Mouse (Mus musculus) thymus, postnatal 25 days (tissue): Measurements from ENCODE around the gene Trim47.

Experiments
- DNase-seq: peaks from one replicate; pipeline ENCODE4 v3.0.0; 2022

Gene Trim47

DNA sequence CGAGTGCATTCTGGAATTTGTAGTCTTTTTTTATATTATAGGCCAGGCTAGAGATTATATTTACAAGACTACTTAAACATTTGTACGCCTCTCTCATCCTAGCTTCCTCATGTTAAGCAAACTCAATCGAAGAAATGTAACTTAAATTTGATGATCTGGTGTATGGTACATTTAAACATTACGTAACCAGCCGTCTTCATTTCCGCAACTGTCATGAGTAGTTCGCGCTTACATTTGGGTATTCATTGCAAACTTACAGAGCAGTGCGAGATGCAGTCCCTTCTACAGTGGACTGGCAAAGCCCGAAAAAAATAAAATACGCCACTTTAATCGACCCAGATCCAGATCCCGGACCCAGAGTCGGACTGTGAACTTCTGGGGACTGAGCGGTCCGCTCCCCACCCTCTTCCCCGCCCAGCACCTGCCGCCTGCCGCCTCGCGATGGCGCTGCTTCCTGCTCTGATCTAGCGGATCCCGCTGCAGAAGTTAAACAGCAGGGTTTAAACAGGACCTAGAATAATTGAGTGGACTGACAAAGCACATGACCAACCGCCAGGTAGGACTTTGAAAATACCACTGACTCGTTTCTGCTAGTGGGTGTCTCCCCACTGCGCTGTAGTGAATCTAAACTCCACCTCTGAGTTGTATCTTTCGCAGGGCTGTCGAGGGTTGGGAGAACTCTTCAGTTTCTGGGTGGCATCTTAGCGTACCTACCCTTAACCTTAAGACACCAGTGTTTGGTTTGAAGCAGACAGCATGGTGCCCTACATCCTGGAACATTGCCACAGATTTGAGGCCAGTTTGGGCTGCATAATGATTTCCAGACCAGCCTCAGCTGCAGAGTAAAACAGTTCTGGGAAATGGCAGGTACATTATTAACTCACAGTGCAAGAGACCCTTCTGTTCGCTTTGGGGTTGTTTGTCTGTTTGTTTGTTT lies 39.5 kb downstream of the Trim47 start:
- DNase-seq, result peak; percentile 90

DNA sequence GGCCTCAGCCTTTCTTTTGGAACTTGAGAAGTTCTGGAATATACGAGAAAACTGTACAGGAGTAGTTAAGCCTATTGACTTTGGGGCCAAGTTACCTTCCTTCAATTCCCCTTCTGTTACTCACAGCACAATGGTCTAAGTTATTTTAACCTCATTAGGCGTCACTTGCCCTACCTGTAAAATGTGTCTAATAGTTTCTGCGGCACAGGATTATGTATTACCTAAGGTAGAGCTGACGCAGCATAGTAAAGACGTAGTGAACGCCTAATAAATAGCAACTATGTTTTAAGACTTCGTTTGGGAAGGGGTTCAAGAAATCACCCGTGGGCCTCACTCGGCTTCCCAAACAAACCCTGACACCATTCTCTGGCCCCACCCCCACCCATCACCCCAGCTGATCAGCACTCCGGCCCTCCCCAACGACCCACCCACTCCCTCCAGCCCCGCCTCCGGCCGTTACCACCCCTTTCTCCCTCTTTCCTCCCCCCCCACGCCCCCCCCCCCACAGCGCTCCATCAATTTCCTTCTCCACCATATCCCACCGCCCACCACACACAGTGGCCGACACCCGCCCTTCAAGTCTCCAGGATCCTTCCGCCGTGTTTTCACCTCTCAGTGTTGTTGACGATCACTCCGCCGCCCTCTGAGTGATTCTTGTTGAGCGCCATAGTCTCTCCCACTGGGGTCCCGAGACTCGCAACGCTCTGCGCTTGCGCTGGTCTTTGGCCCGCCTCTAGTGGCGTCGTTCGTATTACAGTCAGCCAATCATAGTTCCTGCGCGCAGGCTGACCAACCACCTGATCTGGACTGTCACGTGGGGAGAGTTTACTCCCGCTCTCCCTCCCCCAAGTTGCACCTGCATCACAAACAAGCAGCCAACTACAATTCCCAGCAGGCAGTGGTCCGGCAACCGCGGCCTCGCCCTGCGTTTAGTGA lies 40.5 kb downstream of the Trim47 start, which contains the start of gene Wbp2:
TSS of gene Wbp2 (minus strand) at position 738 of the 936 bp plus-strand sequence.
- peak; percentile 97 for DNase-seq

DNA sequence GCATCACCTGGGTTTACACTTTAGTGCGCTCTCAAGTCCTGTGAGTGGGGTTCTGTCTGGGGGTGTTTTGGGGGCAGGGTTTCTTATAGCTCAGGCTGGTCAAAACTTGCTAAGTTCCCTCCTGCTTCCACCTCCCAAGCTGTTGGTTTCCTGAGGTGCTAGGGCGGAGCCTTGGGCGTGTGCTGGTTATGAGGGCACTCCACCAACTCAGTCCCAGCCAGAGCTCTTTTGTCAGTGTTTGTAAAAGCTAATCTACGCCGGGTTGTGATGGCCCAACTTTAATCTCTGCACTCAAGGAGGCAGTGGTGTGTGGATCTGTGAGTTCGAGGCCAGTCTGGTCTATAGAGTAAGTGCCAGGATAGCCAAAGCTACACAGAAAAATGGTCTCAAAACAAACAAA lies 42.8 kb downstream of the Trim47 start:
- no peak for DNase-seq

DNA sequence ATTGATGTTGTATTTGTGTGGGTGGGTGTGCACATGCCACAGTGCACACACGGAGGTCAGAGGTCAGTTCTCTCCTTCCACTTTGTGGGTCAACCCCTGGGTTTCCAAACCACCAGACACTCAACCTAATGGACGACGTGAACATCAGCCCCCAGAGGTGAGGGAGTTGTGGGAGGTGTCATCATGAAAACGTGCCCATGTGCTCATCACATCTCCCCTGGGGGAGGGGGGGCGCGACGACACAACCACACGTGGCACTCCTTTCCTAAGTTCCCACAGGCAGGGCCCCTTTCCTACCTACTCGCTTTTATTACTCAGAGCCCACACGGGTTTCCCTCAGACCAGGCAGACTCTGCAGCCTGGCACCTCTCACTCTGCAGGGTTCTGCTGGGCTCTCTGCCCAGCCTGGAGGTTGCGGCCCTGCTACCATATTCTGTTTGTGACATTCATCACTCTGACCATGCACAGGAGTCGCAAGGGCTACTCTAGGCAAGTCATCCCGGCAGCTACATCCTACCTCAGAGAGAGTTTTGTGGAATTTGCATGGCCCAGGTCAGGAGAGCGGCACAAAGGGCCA lies 43.8 kb downstream of the Trim47 start:
- DNase-seq, result no peak

DNA sequence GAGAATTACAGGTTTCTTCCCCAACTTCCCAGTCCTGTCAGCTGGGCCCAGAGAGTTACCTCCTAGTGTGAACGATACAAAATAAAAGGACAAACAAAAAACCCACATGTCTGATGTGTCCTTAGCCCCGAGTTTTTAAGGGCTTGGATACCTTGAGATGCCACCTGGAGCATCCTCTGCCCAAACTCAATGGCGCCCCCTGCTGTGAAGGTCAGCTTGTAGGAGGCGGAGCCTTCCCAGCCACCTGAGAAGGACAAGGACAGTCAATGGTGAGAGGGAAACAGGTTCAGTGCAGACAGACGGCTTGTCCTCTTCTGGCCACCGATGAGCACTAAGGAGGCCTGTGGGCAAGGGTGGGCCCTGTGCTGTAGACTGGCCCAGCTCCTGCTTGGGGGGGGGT lies 45.9 kb downstream of the Trim47 start:
- peak; percentile 80 for DNase-seq

DNA sequence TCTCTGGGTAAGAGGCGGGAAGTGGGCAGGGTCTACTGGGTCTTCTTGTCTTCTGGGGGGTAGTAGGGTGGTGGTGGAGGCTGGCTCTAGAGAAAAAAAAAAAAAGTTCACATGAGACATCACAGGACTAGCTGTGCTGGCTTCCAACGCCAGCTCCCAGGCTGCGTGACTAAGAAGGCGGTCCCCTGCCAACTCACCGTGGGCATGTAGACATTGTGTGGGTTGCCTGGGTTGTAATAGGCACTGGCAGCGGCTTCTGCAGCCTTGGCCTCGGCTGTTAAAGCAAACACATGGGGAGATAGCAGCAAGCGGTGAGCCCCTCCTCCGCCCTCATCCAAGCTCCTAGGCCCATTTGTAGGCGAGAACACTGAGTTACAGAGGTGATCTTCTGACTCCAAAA lies 47.5 kb downstream of the Trim47 start:
- DNase-seq, result no peak

DNA sequence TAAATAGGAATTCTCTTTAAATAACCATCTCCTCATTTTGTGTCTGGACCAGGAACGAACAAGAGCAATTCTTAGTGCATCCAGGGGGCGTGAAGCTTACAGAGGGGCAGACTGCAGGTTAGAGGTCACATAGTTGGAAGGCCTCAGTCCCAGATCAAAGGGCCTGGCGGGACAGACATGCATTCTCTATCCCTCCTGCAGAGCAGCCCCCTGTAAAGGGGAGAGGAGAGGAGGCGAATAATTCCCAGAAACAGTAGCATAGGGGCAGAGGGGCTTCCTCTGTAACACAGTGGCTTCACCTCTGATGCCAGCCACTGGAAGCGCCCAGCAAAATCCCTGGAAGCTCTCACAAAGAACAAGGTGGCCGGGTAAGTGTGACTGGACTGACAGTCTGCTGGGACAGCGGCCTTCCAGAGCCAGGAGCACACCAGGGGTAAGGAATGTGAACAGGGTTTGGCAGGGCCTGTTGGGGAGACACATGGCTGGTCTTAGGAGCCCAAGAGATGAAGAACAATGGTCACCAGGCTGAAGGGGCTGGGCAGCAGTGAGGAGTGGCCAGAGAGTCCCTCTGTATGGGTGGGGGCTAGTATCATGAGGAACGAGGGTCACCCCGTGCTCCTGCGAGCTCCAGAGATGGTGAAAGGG lies 48.2 kb downstream of the Trim47 start:
- no peak for DNase-seq

DNA sequence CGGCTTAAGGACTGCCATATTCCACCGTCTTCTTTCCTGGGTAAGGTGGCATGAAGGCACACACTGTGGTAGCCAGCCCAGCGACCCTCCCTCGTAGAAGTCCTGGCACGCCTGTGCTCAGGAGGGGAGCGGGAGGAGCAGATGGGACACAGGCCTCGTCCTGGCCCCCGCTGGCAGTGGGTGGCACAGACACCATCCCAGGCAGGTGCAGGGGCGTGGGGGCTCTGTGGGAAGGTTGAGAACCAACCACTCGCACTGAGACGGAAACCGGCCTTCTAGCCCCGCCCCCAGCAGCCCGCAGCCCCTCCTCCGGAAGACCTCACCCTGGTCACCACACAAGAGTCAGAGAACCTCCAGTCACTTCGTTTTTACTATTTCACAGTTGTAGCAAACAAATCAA lies 48.8 kb downstream of the Trim47 start:
- DNase-seq, result peak; percentile 95

DNA sequence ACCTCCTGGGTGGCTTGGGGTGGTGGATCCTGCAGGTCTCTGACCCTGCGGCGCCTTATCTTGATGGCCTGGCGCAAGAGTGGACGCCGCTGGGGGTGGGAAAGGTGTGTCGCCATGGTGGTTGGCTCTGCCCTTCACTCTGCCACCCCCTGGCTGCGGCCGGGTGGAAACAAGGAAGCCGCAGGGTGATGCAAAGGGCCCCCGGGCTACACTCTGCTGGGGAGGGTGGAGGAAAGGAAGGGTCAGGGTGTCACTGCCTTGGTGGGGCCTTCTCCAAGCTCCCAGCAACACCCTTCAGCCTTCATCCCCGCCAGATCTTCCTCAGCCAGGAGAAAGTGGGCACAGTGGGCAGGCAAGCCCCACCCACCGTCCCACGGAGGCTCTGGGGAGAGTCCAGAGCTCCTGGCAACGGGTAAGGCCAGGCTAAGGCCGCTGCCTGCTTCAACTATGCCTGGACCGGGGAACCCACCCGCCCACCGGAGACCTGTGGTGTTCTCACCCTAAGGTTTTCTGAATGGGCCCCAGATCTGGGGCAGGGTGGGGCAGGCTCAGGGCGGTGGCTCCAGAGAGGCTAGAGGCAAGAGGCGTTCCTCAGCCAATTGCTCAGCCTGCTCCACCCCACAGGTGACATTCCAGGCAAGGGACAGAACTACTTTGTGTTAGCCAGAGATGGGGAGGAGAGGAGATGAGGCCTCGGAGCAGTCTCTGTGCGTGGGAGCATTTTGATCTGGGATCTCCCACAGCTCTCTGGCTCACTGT lies 49.4 kb downstream of the Trim47 start, which contains the start of gene Unc13d:
TSS of gene Unc13d (minus strand) at position 516 of the 759 bp plus-strand sequence.
- DNase-seq, result peak; percentile 81

DNA sequence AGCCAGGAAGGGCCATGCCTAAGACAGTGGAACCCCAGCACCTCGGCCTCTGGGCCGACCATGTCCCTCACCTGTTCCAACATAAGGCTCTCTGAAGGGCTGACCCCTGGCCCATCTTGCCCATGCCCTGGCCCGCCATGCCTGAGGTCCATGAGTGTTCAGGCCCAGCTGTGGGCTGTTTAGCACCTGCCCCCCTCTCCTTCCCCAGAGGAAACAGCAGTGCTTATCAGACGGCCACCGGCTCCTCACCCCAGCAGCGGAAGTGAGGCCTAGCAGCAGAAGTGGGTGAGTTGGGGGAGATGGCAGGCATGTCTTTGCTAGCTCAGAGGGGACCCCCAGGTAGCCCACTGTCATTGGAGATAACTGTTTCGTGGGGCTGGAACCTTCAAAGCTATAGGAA lies 50.2 kb downstream of the Trim47 start:
- peak; percentile 80 for DNase-seq

DNA sequence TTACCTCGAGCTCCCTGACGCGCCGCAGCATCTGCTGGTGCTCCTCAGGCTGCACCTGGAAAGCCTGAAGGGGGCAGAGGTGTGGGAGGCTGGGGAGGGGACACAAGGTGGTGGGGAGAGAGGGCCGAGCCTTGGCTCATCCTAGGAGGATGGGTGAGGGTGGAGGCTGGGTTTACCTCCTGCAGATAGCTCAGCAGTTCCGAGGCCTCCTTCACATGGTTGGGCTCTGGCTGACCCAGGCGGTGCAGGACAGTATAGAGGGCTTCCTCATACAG lies 50.8 kb downstream of the Trim47 start:
- peak; percentile 33 for DNase-seq

DNA sequence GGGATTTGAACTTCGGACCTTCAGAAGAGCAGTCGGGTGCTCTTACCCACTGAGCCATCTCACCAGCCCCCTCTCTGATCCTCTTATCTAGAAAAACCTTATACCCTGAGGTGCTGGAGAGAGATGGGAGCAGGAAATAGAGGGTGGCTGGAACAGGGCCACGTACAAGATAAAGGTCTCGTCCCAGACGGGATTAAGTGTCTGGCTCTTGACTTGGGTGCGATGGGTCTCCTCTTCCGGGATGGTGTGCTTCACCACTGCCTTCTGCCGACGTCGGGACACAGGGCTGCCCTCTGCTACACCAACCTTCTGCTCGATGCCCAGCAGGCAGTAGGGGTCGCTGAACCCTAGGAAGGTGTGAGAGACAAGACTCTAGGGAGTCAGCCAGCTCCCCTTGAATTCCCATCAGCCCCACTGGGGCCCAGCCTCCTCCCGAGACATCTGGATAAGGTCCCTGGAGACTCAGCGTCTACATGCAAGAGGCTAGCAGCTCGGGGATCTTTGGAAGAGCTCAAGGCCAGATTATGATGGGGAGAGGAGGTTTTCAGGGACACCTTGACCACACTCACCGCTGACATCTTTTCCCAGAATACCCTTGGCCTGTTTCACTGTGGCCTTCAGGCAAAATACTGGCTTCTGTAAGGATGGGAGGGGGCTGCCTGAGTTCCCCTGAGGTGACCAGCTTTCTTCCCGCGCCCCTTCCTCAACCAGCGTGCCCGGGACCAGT lies 51.3 kb downstream of the Trim47 start:
- no peak for DNase-seq

DNA sequence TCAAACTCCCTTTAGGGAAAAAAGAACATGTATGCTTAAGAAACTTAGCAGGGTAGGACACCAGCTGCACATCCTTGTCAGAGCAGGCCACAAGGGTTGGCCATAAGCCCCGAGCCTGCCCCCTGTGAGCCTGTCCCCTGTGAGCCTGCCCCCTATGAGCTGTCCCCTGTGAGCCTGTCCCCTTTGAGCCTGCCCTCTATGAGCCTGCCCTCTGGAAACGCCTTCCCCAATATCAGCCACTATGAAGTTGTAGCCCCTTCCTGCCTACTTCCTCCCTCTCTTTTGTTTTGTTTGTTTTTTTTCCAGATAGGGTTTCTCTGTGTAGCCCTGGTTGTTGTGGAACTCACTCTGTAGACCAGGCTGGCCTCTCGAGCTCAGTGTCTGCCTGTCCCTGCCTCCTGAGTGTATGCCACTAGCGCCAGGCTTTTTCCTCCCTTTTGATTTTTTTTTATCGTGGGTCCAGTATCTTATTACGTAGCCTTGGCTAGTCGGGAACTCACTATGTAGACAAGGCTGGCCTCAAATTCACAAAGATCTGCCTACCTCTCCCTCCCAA lies 52.5 kb downstream of the Trim47 start:
- no peak for DNase-seq

DNA sequence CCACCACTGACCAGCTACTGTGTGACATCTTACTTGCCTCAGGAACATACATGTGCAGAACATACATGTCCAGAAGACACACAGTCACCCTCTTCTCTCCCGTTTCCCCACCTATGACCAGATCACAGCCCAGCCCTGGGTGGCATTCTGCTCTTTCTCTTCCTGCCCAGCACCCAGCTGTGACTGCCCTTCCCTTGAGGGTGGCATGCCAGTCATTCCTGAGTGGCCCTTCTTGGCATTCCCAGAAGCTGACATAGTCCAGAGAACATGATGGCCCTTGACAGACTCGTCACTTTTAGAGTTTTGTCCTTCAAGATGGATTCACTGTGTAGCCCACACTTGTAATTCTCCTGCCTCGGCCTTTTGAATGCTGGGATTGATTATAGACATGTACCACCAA lies 54.4 kb downstream of the Trim47 start:
- DNase-seq, result no peak

DNA sequence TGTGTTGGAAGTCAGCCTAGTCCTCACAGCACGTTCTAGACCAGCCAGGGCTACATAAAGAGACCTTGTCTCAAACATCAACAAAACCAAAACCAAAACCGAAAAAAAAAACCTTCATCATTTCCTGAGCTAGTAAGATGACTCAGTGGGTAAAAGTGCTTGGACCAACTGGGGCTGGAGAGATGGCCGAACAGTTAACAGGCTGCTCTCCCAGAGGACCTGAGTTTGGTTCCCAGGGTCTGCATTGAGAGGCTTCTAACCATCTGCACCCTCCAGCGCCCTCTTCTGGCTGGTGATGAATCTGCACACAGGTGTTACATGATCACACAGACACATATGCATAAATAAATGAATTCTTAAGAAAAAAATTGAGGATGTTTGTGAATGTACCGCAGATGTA lies 55.5 kb downstream of the Trim47 start:
- DNase-seq, result peak; percentile 50

DNA sequence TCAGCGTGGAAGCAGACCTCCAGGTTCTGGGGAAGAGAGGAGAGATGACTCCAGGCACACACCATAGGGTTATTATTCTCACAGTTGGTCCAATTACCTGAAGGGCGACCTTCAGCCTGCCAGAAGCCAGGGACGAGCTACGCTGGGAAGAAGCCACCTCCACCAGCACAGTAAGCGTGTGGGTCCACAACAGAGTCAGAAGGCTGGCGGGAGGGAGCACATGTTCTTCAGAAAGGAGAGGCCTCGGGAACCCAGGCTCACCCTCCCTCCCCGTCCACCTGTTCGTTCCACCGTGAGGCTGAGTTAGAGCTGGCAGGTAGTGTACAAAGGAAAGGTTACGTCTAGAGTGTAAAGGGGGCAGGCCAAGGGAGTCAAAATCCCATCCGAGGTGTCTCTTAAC lies 61.7 kb downstream of the Trim47 start:
- DNase-seq, result no peak

DNA sequence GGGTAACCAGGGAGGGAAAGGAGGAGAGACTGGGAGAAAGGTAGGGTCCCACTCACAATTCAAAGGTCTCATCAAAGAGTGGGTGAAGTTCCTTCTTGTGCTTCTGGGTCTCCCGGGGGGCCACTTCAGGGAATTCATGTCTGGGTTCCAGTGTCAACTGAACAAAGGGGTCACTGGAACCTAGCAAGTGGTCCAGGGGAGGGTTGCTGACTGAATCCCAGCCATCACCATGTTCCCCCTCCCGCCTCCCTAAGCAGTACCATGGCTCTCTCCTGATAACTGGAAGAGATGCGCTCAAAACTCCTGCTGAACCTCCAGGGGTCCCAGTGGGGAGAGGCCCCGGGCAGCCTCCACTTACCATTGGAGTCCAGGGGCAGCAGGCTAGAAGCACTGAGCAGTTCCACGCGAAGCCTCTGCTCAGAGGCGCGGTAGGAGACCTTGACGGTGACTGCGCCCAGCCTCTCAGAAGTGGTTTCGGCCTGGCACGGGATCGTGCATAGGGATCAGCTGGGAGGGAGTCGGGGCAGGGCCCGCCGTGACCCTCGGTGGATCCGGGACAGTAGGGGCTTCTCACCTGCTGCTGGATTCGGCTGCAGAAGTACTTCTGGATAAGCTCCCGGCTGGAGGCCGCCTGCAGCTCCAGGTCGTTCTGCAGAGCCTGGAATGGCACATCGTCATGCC lies 62.7 kb downstream of the Trim47 start:
- DNase-seq, result no peak

DNA sequence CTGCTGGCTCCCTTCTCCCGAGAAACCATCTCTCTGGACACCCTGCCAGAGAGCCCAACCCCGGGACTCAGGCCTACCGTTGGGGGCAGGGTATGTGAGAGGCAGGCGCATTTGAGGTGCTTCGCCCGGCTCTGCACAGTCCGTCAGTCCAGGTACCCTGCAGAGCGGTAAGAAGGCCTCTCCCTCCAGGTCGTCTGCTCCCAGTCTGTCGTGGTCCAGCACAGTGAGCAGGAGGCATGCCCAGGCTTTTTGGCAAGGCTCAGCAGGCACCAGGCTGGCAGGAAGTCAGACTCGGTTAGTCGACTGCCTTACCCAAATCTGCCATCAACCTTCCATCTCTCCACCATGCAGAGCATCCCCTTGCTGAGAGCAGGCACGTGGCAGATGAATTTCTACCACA lies 63.4 kb downstream of the Trim47 start:
- DNase-seq, result no peak

DNA sequence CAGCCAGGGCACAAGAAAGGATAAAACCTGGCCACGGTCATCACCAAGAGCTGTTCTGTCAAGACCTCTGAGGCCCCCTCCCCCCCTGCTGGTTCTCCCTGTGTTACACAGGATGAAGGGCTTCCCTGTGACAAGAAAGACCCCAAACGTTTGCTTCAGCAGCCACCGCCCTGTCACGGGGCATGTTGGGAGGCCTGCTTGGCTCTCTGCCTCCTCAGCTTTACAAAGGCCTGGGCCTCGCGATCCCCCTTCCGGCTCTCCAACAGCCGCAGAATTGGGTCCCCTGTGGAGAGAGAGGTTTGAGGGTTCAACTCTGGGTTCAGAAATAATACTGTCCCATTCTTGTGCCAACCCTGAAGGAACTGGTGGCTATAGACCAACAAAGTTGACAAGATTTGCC lies 64.5 kb downstream of the Trim47 start:
- no peak for DNase-seq

DNA sequence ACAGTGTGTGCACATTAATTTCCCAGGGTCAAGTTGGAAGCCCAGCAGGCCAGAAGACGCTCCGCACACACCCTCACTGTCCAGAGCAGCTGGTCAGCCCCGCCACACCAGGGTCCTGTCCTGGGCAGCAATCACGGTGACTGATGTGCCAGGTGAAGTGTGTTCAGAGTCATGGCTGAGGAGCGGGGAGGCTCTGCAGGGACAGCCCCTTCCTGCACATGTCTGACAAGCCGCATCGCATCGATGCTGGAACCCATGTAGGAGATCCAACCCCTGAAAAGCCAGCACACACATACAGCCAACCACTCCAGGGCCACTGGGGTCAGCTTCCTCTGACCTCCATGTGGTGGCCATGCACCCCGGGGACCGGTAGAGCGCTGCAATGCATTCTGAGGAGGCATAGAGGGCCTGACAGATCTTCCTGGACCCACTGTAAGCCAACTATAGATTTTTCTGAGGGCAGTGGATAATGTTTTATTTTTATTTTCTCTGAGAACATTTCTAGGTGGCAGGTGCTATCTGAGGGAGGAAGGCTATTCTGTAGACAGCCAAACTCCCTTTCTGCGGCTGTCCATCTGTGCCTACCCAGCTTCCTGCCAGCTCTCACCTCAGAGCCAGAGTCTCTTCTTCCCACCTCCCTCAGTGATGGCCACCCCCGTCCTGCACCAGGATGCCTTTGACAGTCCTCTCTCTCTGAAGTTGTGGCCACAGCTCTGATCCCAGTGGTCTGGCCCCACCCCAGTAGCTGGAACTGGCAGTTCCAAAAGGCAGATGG lies 65.2 kb downstream of the Trim47 start:
- no peak for DNase-seq
